Mouse (Mus musculus): ENCODE data around the gene Dnah3. TPM values are rescaled to one million over a fixed set of nuclear protein-coding genes. Genes with fewer than 3 reads are reported as not detected.

Dnah3 gene
- 0.24 TPM in 1 of 2 replicates, not detected in the other for polyA plus RNA-seq (2016; fragmentation: Nextera tagmentation; extraction: Ambion mirVana)

DNA sequence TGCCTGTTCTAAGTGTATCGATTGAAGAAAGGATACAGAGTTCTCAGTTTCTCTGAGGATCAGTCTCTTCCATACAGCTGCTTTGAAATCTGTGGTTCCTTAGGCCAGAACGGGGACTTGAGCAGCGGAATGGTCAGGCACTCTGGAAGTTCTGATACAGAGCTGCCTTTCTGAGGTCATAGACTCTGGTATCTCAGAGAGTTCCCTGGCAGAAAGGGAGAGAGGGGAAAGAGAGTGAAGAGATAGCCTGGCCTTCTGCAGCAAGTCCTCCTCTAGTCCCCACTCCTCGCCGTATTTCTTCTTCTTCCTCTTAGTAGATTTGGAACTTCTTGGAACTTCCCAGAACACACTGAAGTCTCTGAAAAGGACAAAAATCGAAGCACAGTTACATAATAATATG lies at the start of gene Dnah3:
TSS of gene Dnah3 (minus strand) at position 101 of the 400 bp plus-strand sequence.
- WGBS = 87% methylated on average over 6 of the region's 6 CpGs
- DNase-seq (ENCODE audit: low spot score) = no peak
- Histone ChIP-seq H3K9me3 (no peaks in the 10 kb centered on the region), H3K27ac (no peak within 1 kb of the TSS), H3K36me3 (no peaks in the 10 kb centered on the region), H3K4me1 (replicated peaks) (0 out of 2 replicates have a peak, but pooled peaks cover 6% of the 10 kb centered on the region), H3K27me3 (ENCODE audit: insufficient read depth, poor library complexity, severe bottlenecking) (no peaks in the 10 kb centered on the region), H3K4me3 (no peak within 1 kb of the TSS)

DNA sequence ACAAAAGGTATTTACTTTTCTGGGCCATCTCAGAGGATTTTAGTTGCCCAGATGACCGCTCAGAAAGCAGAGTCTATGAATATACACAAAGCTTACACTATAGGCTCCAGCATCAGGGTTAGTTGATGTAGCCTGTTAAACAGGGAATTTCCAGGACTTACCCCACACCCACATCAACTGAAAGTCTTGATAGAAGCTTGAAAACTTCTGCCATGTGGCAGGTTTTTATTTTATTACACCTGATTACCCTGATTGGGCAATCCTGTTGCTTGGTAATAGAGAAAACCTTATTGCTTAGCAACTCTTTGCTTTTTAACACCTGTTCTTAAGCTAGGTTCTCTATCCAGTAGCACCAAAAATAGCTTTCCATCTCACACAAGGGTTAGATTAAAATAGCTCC lies 47.7 kb upstream of the Dnah3 start:
- H3K9me3 ChIP-seq = no peaks in the 10 kb centered on the region
- 90% methylated on average over 1 of the region's 1 CpGs for WGBS
- no peak overlapping the region for H3K27ac ChIP-seq
- H3K4me3 ChIP-seq = no peak overlapping the region
- H3K36me3 ChIP-seq = no peaks in the 10 kb centered on the region
- no peaks in the 10 kb centered on the region for H3K27me3 ChIP-seq (ENCODE audit: insufficient read depth, poor library complexity, severe bottlenecking)
- H3K4me1 ChIP-seq (replicated peaks) = no peaks in the 10 kb centered on the region
- no peak for DNase-seq (ENCODE audit: low spot score)

DNA sequence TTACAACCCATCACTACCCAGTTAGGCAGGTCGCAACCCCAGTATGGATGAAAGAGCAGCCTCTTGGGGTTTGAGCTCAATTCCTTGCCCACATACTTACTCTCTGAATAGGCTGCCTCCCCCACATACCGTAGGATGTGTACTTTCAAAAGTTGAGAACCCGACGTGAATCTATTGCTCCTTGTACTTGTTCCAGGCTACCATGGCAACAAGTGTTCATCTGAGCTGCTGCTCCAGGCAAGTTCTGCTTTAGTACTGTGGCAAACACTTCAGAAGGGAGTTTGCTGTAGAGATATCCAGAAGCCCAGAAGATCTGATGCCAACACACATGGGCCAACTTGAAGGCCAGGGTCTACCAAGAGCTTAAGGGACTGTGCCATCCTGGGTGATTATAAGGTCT lies 33.9 kb upstream of the Dnah3 start:
- Histone ChIP-seq H3K27ac (no peak overlapping the region), H3K9me3 (no peaks in the 10 kb centered on the region), H3K4me1 (replicated peaks) (peaks cover 24% of the 10 kb centered on the region), H3K27me3 (ENCODE audit: insufficient read depth, poor library complexity, severe bottlenecking) (no peaks in the 10 kb centered on the region), H3K4me3 (no peak overlapping the region), H3K36me3 (no peaks in the 10 kb centered on the region)
- no peak for DNase-seq (ENCODE audit: low spot score)
- WGBS = 66% methylated on average over 4 of the region's 4 CpGs

DNA sequence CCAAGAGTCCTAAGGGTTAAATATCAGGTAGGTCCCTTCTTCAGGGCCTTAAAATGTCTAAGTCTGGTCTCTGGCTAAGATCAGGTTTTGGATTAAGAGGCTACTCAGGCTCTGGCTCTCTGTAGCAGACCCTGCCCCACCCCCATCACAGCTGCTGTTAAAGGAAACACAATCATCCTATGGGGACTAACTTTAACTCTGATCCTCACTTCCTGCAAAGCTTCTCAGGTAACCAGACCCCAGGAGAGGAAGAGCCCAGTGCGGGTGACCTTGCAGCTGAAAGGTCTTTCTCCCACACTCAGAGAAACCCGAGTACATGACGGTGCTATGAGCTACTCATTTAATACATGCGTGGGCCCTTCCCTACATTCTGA lies 32.6 kb upstream of the Dnah3 start:
- Histone ChIP-seq H3K4me3 (no peak overlapping the region), H3K27ac (peak overlapping the region; percentile 60), H3K4me1 (replicated peaks) (peaks cover 24% of the 10 kb centered on the region), H3K27me3 (ENCODE audit: insufficient read depth, poor library complexity, severe bottlenecking) (no peaks in the 10 kb centered on the region), H3K36me3 (no peaks in the 10 kb centered on the region), H3K9me3 (no peaks in the 10 kb centered on the region)
- 43% methylated on average over 4 of the region's 4 CpGs for WGBS
- DNase-seq (ENCODE audit: low spot score) = peak; percentile 50

DNA sequence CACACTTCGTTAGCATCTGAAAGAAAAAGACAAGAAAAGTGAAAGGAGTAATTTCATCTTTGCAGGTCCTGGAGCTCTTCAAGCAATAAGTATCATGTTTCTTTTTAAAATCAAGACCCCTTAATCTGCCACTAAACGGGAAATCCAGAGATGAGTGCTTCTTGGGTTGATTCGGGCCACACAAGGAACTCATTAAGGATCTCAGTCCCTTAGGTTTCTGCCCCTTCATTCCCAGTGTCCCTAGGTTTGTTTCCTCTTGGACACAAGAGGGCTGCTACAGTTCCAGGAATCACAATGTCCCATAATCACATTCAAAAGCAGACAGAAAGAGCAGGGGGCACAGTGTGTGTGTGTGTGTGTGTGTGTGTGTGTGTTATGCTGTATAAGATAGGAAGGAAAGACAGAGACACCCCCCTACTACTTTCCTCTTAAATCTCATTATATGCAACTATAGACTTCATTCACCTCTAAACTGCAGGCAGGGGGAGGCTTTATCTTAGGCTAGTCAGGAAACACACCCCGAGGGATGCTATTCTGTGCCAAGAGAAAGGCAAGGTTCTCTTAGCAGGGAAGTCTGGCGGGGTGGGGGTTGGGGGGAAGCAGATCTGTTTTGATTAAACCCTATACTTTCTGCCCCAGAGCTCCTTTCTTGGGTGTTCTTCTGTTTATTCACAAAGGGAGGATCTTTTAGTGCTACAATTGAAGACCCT lies 32.1 kb upstream of the Dnah3 start:
- Histone ChIP-seq H3K9me3 (no peaks in the 10 kb centered on the region), H3K4me1 (replicated peaks) (peaks cover 24% of the 10 kb centered on the region), H3K27ac (peak overlapping the region; percentile 60), H3K27me3 (ENCODE audit: insufficient read depth, poor library complexity, severe bottlenecking) (no peaks in the 10 kb centered on the region), H3K36me3 (no peaks in the 10 kb centered on the region), H3K4me3 (no peak overlapping the region)
- peak; percentile 15 for DNase-seq (ENCODE audit: low spot score)
- WGBS = 31% methylated on average over 5 of the region's 5 CpGs

DNA sequence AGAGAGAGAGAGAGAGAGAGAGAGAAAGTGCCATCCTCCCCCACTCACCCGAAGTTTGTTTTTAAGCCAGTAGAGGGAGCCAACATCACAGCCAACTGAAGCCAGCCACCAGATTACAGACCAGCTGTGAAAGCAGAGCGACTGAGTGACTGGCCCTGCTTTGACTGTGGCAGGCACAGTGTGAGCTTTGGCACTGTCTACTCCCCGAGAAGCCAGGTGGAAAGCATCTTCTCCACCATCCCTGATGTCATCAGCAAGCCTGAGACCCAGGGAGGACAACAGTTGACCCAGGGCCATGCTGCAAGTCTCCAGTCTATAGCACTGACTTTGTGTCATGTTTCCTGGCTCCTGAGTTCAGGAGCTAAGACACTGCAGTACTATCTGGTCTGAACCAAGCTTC lies 29.8 kb upstream of the Dnah3 start:
- Histone ChIP-seq H3K4me1 (replicated peaks) (peaks cover 24% of the 10 kb centered on the region), H3K4me3 (no peak overlapping the region), H3K27ac (peak overlapping the region; percentile 62), H3K9me3 (no peaks in the 10 kb centered on the region), H3K36me3 (peaks cover 13% of the 10 kb centered on the region), H3K27me3 (ENCODE audit: insufficient read depth, poor library complexity, severe bottlenecking) (no peaks in the 10 kb centered on the region)
- WGBS = 4% methylated on average over 3 of the region's 3 CpGs
- DNase-seq (ENCODE audit: low spot score) = peak; percentile 75

DNA sequence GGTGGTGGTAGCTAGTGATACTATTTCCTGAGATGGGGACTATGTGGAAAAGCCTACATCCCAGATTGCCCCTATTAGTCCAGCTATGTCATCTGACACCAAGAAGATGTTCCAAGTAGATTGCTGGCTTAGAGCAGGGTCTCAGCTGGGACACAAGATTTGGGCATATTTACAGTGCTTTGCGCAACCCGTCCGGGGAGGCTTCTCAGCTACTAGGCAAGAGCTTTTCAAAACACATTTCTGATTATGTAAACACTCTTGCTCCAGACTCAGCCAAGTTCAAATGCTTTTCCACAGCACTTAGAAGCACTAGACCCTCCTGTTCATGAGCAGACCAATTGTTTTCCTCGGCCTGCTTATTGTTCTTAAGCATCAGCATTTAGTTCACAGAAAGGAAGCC lies 28.7 kb upstream of the Dnah3 start:
- DNase-seq (ENCODE audit: low spot score) = no peak
- H3K9me3 ChIP-seq = no peaks in the 10 kb centered on the region
- no peaks in the 10 kb centered on the region for H3K27me3 ChIP-seq (ENCODE audit: insufficient read depth, poor library complexity, severe bottlenecking)
- peaks cover 18% of the 10 kb centered on the region for H3K36me3 ChIP-seq
- H3K27ac ChIP-seq = no peak overlapping the region
- WGBS = 90% methylated on average over 4 of the region's 4 CpGs
- H3K4me1 ChIP-seq (replicated peaks) = peaks cover 24% of the 10 kb centered on the region
- H3K4me3 ChIP-seq = no peak overlapping the region

DNA sequence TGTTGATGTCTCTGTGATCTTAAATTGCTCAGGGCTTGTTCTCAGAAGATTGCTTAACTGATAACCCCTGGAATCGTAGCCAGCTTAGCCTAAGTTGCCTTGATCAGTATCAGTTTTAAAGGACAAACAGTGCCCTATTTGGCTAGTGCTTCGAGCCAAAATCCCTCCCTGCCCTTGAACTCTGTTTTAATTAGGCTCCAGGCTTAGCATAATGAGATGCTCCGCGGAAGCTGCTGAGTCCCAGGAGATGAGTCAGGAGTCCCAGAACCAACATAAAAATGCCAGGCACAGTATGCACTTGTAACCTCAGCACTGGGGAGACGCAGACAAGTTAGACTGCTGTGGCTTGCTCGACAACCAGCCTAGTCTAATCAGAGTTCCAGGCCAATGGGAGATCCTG lies 22.4 kb upstream of the Dnah3 start:
- Histone ChIP-seq H3K27ac (no peak overlapping the region), H3K4me1 (replicated peaks) (no peaks in the 10 kb centered on the region), H3K36me3 (peaks cover 33% of the 10 kb centered on the region), H3K4me3 (no peak overlapping the region), H3K27me3 (ENCODE audit: insufficient read depth, poor library complexity, severe bottlenecking) (no peaks in the 10 kb centered on the region), H3K9me3 (no peaks in the 10 kb centered on the region)
- DNase-seq (ENCODE audit: low spot score) = no peak
- WGBS = 58% methylated on average over 6 of the region's 6 CpGs

DNA sequence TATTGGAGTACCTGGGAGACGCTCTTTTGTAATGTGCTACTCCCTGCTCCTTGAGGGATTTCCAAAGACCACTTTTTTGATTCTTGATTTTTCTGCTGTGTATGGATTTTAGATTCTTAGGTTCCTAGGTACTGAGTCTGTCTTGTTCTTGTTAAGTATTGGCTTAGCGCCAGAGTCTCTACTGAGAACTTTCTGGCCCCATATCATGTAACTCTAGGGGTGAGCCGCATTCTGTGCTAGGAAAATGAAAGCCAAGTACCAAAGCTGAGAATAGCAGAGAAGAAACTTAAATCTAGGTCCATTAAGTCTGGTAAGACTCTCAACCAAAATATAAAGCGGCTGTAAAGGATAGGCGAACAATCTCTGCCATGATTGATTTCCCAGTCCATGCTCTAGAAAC lies 21.9 kb upstream of the Dnah3 start:
- 92% methylated on average over 5 of the region's 5 CpGs for WGBS
- Histone ChIP-seq H3K36me3 (peaks cover 33% of the 10 kb centered on the region), H3K9me3 (no peaks in the 10 kb centered on the region), H3K27me3 (ENCODE audit: insufficient read depth, poor library complexity, severe bottlenecking) (no peaks in the 10 kb centered on the region), H3K4me3 (no peak overlapping the region), H3K27ac (no peak overlapping the region), H3K4me1 (replicated peaks) (no peaks in the 10 kb centered on the region)
- no peak for DNase-seq (ENCODE audit: low spot score)

DNA sequence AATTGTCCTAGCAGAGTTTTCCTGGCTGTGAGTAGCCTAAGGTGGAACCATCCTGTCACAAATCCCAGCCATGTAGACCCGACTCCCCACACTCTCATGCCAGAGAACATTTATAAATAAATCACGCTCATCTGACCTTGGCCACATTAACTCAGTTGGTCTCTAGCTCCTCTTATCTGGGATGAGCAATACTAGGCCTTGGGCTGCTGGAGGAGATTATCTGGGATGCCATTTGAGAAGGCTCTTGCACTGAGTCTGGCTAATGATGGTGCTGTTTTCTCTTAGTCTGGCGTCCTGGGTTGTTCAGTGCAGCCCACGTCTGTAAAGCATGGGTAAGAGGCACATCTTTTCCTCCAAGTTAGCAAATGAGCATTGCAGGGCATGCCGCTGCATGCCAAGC lies 14.6 kb upstream of the Dnah3 start:
- 91% methylated on average over 5 of the region's 5 CpGs for WGBS
- DNase-seq (ENCODE audit: low spot score) = no peak
- Histone ChIP-seq H3K4me1 (replicated peaks) (no peaks in the 10 kb centered on the region), H3K36me3 (0 out of 2 replicates have a peak, but pooled peaks cover 3% of the 10 kb centered on the region), H3K4me3 (no peak overlapping the region), H3K27me3 (ENCODE audit: insufficient read depth, poor library complexity, severe bottlenecking) (no peaks in the 10 kb centered on the region), H3K27ac (no peak overlapping the region), H3K9me3 (no peaks in the 10 kb centered on the region)

DNA sequence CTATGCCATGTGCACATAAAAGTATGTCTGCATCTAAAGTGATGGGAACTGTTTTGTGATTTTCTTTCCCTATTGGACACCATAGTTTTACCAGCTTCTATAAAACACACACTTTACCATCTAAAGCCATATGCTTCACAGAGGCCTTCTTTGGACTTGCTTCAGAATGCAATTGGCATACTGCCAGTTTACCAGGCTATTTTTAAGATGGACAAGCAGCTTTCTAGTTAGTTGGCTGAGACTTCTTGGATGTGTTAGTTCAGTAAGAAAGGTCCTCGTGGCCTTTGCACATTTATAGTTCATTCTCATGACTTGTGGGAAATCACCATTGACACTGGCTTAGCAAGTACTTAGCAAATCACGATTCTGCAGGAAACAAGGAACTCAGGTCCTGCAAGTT lies 11.3 kb upstream of the Dnah3 start:
- no peak overlapping the region for H3K4me3 ChIP-seq
- WGBS = 85% methylated on average over 2 of the region's 2 CpGs
- no peak overlapping the region for H3K27ac ChIP-seq
- 0 out of 2 replicates have a peak, but pooled peaks cover 3% of the 10 kb centered on the region for H3K36me3 ChIP-seq
- H3K27me3 ChIP-seq (ENCODE audit: insufficient read depth, poor library complexity, severe bottlenecking) = no peaks in the 10 kb centered on the region
- H3K9me3 ChIP-seq = no peaks in the 10 kb centered on the region
- DNase-seq (ENCODE audit: low spot score) = no peak
- peaks cover 17% of the 10 kb centered on the region for H3K4me1 ChIP-seq (replicated peaks)

DNA sequence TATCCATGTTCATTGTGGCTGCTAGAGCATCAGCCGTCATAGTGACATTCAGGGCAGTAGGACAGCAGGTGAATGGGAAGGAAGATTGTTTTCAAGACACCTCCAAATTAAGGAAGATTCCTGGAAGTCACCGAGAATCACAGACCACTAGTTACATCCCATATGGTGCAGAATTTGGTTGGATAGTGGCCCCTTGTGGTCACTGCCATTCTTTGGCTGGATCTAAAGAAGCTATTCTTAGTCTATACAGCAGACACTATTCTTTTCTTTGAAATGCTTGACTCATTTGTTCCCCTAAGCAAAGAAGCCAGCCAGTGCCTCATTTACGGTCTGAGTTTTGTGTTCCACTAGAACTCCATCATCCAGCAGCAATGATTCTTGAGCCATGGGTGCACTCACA lies 9.9 kb upstream of the Dnah3 start:
- Histone ChIP-seq H3K36me3 (0 out of 2 replicates have a peak, but pooled peaks cover 3% of the 10 kb centered on the region), H3K9me3 (no peaks in the 10 kb centered on the region), H3K4me1 (replicated peaks) (peaks cover 17% of the 10 kb centered on the region), H3K27me3 (ENCODE audit: insufficient read depth, poor library complexity, severe bottlenecking) (no peaks in the 10 kb centered on the region), H3K4me3 (no peak overlapping the region), H3K27ac (no peak overlapping the region)
- no peak for DNase-seq (ENCODE audit: low spot score)
- WGBS = 62% methylated on average over 3 of the region's 3 CpGs

DNA sequence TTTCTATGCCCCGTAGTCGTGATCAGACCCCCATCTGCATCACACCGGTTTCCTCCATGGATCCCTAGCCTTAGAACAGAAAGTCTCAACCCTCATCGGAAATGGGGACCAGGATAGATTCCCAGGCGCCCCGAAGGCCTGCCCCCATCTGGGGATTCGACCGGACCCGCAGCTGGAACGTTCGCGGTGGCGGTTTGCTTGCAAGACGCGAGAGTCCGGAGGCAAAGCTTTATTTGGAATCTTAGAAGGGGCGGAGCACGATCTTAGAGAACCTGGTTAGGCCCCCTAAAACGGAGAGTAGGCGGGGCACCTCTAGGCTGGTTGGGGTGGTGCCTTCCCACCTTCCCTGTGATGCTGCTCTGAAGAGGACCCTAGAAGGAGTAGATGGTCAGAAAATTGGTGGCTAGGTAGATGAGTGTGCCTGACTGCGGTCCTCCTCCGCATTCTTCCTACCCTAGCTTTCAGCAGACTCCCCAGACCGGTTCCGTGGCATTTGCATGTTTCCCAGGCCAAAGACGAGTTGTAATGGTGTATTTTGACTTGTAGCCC lies 8.0 kb upstream of the Dnah3 start:
- H3K36me3 ChIP-seq = 0 out of 2 replicates have a peak, but pooled peaks cover 3% of the 10 kb centered on the region

More for the DNA sequence above, 8.0 kb upstream of the Dnah3 start:
- peak overlapping the region; percentile 69 for H3K4me3 ChIP-seq
- peak overlapping the region; percentile 84; the same call in 1 of the 2 replicates for H3K27ac ChIP-seq
- DNase-seq (ENCODE audit: low spot score) = peak; percentile 36
- peaks cover 17% of the 10 kb centered on the region for H3K4me1 ChIP-seq (replicated peaks)
- 3% methylated on average over 25 of the region's 25 CpGs for WGBS
- H3K9me3 ChIP-seq = no peaks in the 10 kb centered on the region
- no peaks in the 10 kb centered on the region for H3K27me3 ChIP-seq (ENCODE audit: insufficient read depth, poor library complexity, severe bottlenecking)
